Mouse (Mus musculus) small intestine, adult 2 months (tissue): ENCODE data around the gene Cdr2l.

Experiments
- CTCF ChIP-seq: fragments of 200-500 bp; IDR thresholded peaks from 2 replicates; pipeline ENCODE4 v1.5.1; 2012; ENCODE audit warnings: low read depth, mild to moderate bottlenecking, control low read depth, inconsistent platforms, low read length, moderate library complexity, mixed read lengths; ENCODE audit not compliant: insufficient replicate concordance, insufficient read length; ENCODE audit errors: extremely low read depth
- POLR2A ChIP-seq: fragments of 200-500 bp; IDR thresholded peaks from 2 replicates; pipeline ENCODE4 v1.6.1; 2012; ENCODE audit warnings: low read depth, mild to moderate bottlenecking, control low read depth, inconsistent platforms, low read length, moderate library complexity

GRCm38 (mm10) chr11:115336115-115336514 lies 45.6 kb upstream of the Cdr2l start:
- TF ChIP-seq CTCF (no peak), POLR2A (no peak)
